Mouse (Mus musculus) liver, embryonic 14.5 days (tissue): ENCODE results near the gene Erbb2.

Experiments used
- CTCF ChIP-seq: IDR thresholded peaks from 2 replicates; pipeline ENCODE4 v1.5.1; 2016; ENCODE audit warnings: antibody characterized with exemption, low read depth, control low read depth
- EP300 ChIP-seq: IDR thresholded peaks from 2 replicates; pipeline ENCODE4 v1.6.1; 2016; ENCODE audit warnings: antibody characterized with exemption, low read depth

GRCm38 (mm10) chr11:98376756-98377155, 35.5 kb upstream of the Erbb2 start:
- no peak for TF ChIP-seq CTCF
- no peak for TF ChIP-seq EP300
